Mouse (Mus musculus) heart, postnatal 0 days (tissue): Measurements from ENCODE around the gene Nbl1.

Experiments
- CTCF ChIP-seq: IDR thresholded peaks from 2 replicates; pipeline ENCODE4 v1.5.1; 2016; ENCODE audit warnings: antibody characterized with exemption, control low read depth, low read depth
- EP300 ChIP-seq: IDR thresholded peaks from 2 replicates; pipeline ENCODE4 v1.6.1; 2016; ENCODE audit warnings: antibody characterized with exemption, low read depth

- TF ChIP-seq EP300 (no peak), CTCF (no peak)
Observed at GRCm38 (mm10) chr4:139043600-139043999, 49.2 kb downstream of the Nbl1 start.
